Mouse (Mus musculus): ENCODE results near the gene Thsd4. TPM values are rescaled to one million over a fixed set of nuclear protein-coding genes. Genes with fewer than 3 reads are reported as not detected.

Gene Thsd4
- polyA plus RNA-seq, 1 experiment: 1.3 TPM

DNA sequence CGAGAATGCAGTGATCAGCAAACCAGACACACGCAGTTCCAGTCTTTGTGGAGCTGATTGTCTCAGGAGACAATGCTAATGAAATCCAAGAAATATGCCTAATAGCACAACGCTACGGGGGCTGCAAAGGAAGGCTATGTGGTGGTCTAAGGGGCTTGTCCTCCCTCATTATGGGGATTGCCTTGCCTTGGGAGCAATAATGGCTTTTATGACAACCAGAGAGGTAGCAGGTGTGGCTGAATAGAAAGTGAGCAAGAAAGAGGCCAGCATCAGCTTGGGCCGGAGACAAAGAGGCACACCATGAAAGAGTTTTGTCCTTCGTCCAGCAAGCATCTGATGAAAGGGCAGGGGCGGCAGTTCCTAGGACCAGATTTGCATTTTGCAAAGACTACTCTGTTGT, 372.9 kb downstream of the Thsd4 start:
- no peak overlapping the region for H3K4me3 ChIP-seq (ENCODE audit: insufficient read depth, poor library complexity, severe bottlenecking)
- H3K27me3 ChIP-seq (ENCODE audit: control insufficient read depth, insufficient read depth, insufficient read length): peaks cover 26% of the 10 kb centered on the region
- H3ac ChIP-seq (ENCODE audit: control insufficient read depth, insufficient read length, low read depth): no peak overlapping the region
- H3K36me3 ChIP-seq (ENCODE audit: control insufficient read depth, insufficient read depth): no peaks in the 10 kb centered on the region
- no peaks in the 10 kb centered on the region for H3K79me3 ChIP-seq (ENCODE audit: low read depth)
- TF ChIP-seq CEBPB (IDR thresholded peaks at IDR 0.05; ENCODE audit: low read depth): no peak
- TF ChIP-seq USF1 (IDR thresholded peaks at IDR 0.05; ENCODE audit: low read depth): no peak
- no peak for TF ChIP-seq MYOD1 (IDR thresholded peaks at IDR 0.05; ENCODE audit: control insufficient read depth, insufficient read length, low read depth)
- no peak for TF ChIP-seq MAX (IDR thresholded peaks at IDR 0.05)
- no peak for TF ChIP-seq MYOG (IDR thresholded peaks at IDR 0.05; ENCODE audit: control insufficient read depth, extremely low read depth, insufficient read length)
- no peak for TF ChIP-seq FOSL1 (IDR thresholded peaks at IDR 0.05; ENCODE audit: insufficient read depth, low read length, poor library complexity, severe bottlenecking)
- TF ChIP-seq CTCF (IDR thresholded peaks at IDR 0.05; ENCODE audit: control insufficient read depth, insufficient read depth, insufficient read length): no peak
- H3K79me2 ChIP-seq (ENCODE audit: control insufficient read depth, insufficient read depth): no peaks in the 10 kb centered on the region

DNA sequence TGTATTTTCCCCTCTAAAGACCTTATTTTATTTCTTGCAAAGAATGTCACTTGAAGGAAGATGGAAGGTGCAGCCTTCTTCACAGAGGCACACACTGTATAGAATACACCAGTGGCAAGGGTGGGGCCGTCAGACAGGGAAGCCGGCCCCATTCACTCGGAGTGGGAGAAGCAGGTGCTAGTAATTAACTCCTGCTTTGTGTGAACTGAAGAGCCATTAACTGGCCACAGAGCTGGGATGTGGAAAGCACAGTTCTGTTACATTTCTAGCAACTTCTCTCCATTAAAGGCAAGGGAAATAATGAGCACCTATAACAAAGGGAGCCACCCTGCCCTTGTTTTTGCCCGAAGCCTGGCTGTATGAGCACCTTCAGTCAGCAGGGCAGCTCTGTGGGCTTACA, 374.4 kb downstream of the Thsd4 start:
- no peak for TF ChIP-seq MYOG (IDR thresholded peaks at IDR 0.05; ENCODE audit: control insufficient read depth, extremely low read depth, insufficient read length)
- no peak for TF ChIP-seq FOSL1 (IDR thresholded peaks at IDR 0.05; ENCODE audit: insufficient read depth, low read length, poor library complexity, severe bottlenecking)
- TF ChIP-seq USF1 (IDR thresholded peaks at IDR 0.05; ENCODE audit: low read depth): no peak
- Histone ChIP-seq H3K4me3 (ENCODE audit: insufficient read depth, poor library complexity, severe bottlenecking) (no peak overlapping the region), H3ac (ENCODE audit: control insufficient read depth, insufficient read length, low read depth) (no peak overlapping the region), H3K79me2 (ENCODE audit: control insufficient read depth, insufficient read depth) (no peaks in the 10 kb centered on the region), H3K79me3 (ENCODE audit: low read depth) (no peaks in the 10 kb centered on the region), H3K36me3 (ENCODE audit: control insufficient read depth, insufficient read depth) (no peaks in the 10 kb centered on the region), H3K27me3 (ENCODE audit: control insufficient read depth, insufficient read depth, insufficient read length) (peaks cover 26% of the 10 kb centered on the region)

DNA sequence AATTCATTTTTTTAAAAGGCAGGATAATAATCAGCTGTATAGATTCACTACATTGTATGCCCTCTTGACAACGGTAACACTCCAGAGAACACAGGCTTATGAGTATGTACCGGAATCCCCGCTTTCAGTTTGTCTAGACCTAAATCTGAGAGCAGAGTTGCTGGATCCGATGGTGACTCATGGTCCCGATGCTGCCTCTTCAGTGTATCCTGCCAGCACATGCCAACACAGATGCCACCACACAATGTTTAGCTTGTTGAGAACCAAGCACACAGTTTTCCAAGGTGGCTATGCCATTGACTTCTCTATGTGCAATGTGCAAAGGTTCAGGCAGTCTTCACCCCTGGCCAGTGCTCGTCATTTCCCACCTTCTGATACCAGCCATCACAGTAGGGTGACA, 378.0 kb downstream of the Thsd4 start:
- no peaks in the 10 kb centered on the region for H3K79me2 ChIP-seq (ENCODE audit: control insufficient read depth, insufficient read depth)
- no peak overlapping the region for H3K4me3 ChIP-seq (ENCODE audit: insufficient read depth, poor library complexity, severe bottlenecking)
- H3K36me3 ChIP-seq (ENCODE audit: control insufficient read depth, insufficient read depth): no peaks in the 10 kb centered on the region
- no peak overlapping the region for H3ac ChIP-seq (ENCODE audit: control insufficient read depth, insufficient read length, low read depth)
- peaks cover 44% of the 10 kb centered on the region for H3K27me3 ChIP-seq (ENCODE audit: control insufficient read depth, insufficient read depth, insufficient read length)
- TF ChIP-seq MYOG (IDR thresholded peaks at IDR 0.05; ENCODE audit: control insufficient read depth, extremely low read depth, insufficient read length) (no peak), MYOD1 (IDR thresholded peaks at IDR 0.05; ENCODE audit: control insufficient read depth, insufficient read length, low read depth) (no peak), MAX (IDR thresholded peaks at IDR 0.05) (no peak), FOSL1 (IDR thresholded peaks at IDR 0.05; ENCODE audit: insufficient read depth, low read length, poor library complexity, severe bottlenecking) (no peak), USF1 (IDR thresholded peaks at IDR 0.05; ENCODE audit: low read depth) (no peak), CTCF (IDR thresholded peaks at IDR 0.05; ENCODE audit: control insufficient read depth, insufficient read depth, insufficient read length) (no peak), CEBPB (IDR thresholded peaks at IDR 0.05; ENCODE audit: low read depth) (no peak)
- no peaks in the 10 kb centered on the region for H3K79me3 ChIP-seq (ENCODE audit: low read depth)

DNA sequence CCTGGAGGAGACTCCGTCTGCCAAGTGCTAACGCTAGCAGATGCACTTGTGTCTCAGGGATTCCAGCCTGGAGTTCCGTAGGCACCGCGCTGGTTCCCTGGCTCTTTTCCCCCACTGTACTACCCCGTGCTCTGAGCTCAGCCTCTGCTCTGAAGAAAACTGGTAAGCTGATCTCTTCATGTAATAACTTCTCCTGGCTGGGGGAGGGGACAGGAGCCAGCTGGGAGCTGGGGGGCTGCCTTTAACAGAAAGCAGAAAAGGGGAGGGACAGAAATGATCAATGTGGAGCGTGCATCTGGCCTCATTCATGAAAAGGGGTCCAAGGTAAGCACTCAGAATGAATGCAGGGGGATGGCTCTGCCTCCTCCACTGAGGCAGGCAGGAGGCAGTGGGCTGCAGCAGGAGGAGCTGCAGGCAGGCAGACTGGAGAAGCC, 380.7 kb downstream of the Thsd4 start:
- TF ChIP-seq CEBPB (IDR thresholded peaks at IDR 0.05; ENCODE audit: low read depth): no peak
- no peak for TF ChIP-seq MYOD1 (IDR thresholded peaks at IDR 0.05; ENCODE audit: control insufficient read depth, insufficient read length, low read depth)
- no peak for TF ChIP-seq FOSL1 (IDR thresholded peaks at IDR 0.05; ENCODE audit: insufficient read depth, low read length, poor library complexity, severe bottlenecking)
- Histone ChIP-seq H3ac (ENCODE audit: control insufficient read depth, insufficient read length, low read depth) (no peak overlapping the region), H3K36me3 (ENCODE audit: control insufficient read depth, insufficient read depth) (no peaks in the 10 kb centered on the region), H3K79me2 (ENCODE audit: control insufficient read depth, insufficient read depth) (no peaks in the 10 kb centered on the region), H3K4me3 (ENCODE audit: insufficient read depth, poor library complexity, severe bottlenecking) (no peak overlapping the region), H3K27me3 (ENCODE audit: control insufficient read depth, insufficient read depth, insufficient read length) (peaks cover 31% of the 10 kb centered on the region), H3K79me3 (ENCODE audit: low read depth) (no peaks in the 10 kb centered on the region)

DNA sequence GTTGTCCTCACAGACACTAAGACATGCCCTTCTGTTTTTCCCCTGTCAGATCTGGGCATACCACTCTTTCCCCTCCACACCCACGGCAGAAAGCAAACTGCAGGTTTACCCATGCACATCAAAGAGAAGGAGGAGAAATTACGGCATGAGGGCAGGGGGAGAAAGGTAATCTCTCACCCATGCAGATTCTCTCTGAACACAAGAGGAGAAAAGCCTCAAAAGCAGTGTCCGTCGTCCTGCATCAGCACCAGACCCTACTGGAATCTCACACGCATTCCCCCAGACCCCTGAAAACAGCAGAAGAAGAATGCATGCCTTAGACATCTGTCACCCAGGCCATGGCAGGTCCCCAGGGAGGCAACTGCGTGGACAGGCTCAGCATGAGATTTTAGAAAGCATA, 381.4 kb downstream of the Thsd4 start:
- no peak overlapping the region for H3K4me3 ChIP-seq (ENCODE audit: insufficient read depth, poor library complexity, severe bottlenecking)
- no peaks in the 10 kb centered on the region for H3K79me2 ChIP-seq (ENCODE audit: control insufficient read depth, insufficient read depth)
- peaks cover 30% of the 10 kb centered on the region for H3K27me3 ChIP-seq (ENCODE audit: control insufficient read depth, insufficient read depth, insufficient read length)
- TF ChIP-seq MYOG (IDR thresholded peaks at IDR 0.05; ENCODE audit: control insufficient read depth, extremely low read depth, insufficient read length) (no peak), USF1 (IDR thresholded peaks at IDR 0.05; ENCODE audit: low read depth) (no peak), CEBPB (IDR thresholded peaks at IDR 0.05; ENCODE audit: low read depth) (no peak), FOSL1 (IDR thresholded peaks at IDR 0.05; ENCODE audit: insufficient read depth, low read length, poor library complexity, severe bottlenecking) (no peak), MAX (IDR thresholded peaks at IDR 0.05) (no peak), CTCF (IDR thresholded peaks at IDR 0.05; ENCODE audit: control insufficient read depth, insufficient read depth, insufficient read length) (no peak), MYOD1 (IDR thresholded peaks at IDR 0.05; ENCODE audit: control insufficient read depth, insufficient read length, low read depth) (no peak)
- H3K79me3 ChIP-seq (ENCODE audit: low read depth): no peaks in the 10 kb centered on the region
- H3ac ChIP-seq (ENCODE audit: control insufficient read depth, insufficient read length, low read depth): no peak overlapping the region
- H3K36me3 ChIP-seq (ENCODE audit: control insufficient read depth, insufficient read depth): no peaks in the 10 kb centered on the region

DNA sequence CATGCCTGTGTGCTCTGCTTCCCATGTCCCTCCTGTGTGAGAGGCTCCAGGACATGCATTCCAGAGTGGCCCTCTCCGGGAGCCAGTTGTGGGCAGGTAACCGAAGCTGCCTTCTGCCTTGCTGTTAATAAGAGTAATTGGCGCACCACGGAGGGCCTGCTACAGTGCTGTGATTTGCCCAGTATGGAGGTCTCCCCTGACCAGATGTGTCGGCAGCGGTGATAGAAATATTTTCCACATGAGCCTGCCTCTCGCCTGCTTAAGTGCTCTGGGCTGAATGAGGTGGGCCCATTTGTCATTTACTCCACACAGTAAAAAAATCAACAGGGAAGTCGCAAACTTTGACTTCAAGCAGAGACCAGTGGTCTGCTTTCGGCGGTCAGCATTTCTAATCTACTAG, 382.4 kb downstream of the Thsd4 start:
- Histone ChIP-seq H3K4me3 (ENCODE audit: insufficient read depth, poor library complexity, severe bottlenecking) (no peak overlapping the region), H3ac (ENCODE audit: control insufficient read depth, insufficient read length, low read depth) (no peak overlapping the region), H3K36me3 (ENCODE audit: control insufficient read depth, insufficient read depth) (no peaks in the 10 kb centered on the region), H3K79me2 (ENCODE audit: control insufficient read depth, insufficient read depth) (no peaks in the 10 kb centered on the region), H3K79me3 (ENCODE audit: low read depth) (no peaks in the 10 kb centered on the region), H3K27me3 (ENCODE audit: control insufficient read depth, insufficient read depth, insufficient read length) (peaks cover 30% of the 10 kb centered on the region)
- no peak for TF ChIP-seq CEBPB (IDR thresholded peaks at IDR 0.05; ENCODE audit: low read depth)
- no peak for TF ChIP-seq MYOG (IDR thresholded peaks at IDR 0.05; ENCODE audit: control insufficient read depth, extremely low read depth, insufficient read length)
- TF ChIP-seq MYOD1 (IDR thresholded peaks at IDR 0.05; ENCODE audit: control insufficient read depth, insufficient read length, low read depth): no peak
